Mouse (Mus musculus) embryonic facial prominence, embryonic 11.5 days (tissue): ENCODE results near the gene Ankrd52. TPM values are rescaled to one million over a fixed set of nuclear protein-coding genes. Genes with fewer than 3 reads are reported as not detected.

ENCODE experiments used
- ATAC-seq: fragments of 200-750 bp; cut with Nextera tagmentation; replicated peaks from 2 replicates; pipeline ENCODE4 v1.8.0; 2017; ENCODE audit warnings: low read depth; ENCODE audit not compliant: insufficient number of reproducible peaks, low FRiP score, low TSS enrichment
- DNase-seq: peaks from one replicate; pipeline ENCODE4 v3.0.0-alpha.2; 2015; ENCODE audit warnings: low spot score
- H3K27ac ChIP-seq: fragments of 300-500 bp; sonication (generic); replicated peaks from 2 replicates; pipeline ENCODE4 v1.5.1; 2014; ENCODE audit warnings: mild to moderate bottlenecking, low read depth, low read length, control low read depth
- H3K27me3 ChIP-seq: fragments of 300-500 bp; sonication (generic); 2 replicates; pipeline ENCODE4 v1.6.1; 2014; ENCODE audit warnings: mild to moderate bottlenecking, low read length, moderate library complexity, mixed read lengths; ENCODE audit not compliant: control insufficient read depth, insufficient read depth
- H3K36me3 ChIP-seq: fragments of 300-500 bp; sonication (generic); replicated peaks from 2 replicates; pipeline ENCODE4 v1.6.1; 2014; ENCODE audit warnings: low read depth, mild to moderate bottlenecking, low read length, moderate library complexity, mixed read lengths; ENCODE audit not compliant: control insufficient read depth, insufficient read depth
- H3K4me1 ChIP-seq: fragments of 300-500 bp; sonication (generic); 2 replicates; pipeline ENCODE4 v1.6.1; 2014; ENCODE audit warnings: low read length, mixed read lengths; ENCODE audit not compliant: control insufficient read depth, insufficient read depth
- H3K4me2 ChIP-seq: fragments of 300-500 bp; sonication (generic); 2 replicates; pipeline ENCODE4 v1.6.1; 2014; ENCODE audit warnings: low read depth, mild to moderate bottlenecking, control low read depth, low read length, moderate library complexity
- H3K4me3 ChIP-seq: fragments of 300-500 bp; sonication (generic); 2 replicates; pipeline ENCODE4 v1.5.1; 2014; ENCODE audit warnings: low read depth, low read length, control low read depth
- H3K9ac ChIP-seq: fragments of 300-500 bp; sonication (generic); replicated peaks from 2 replicates; pipeline ENCODE4 v1.6.1; 2014; ENCODE audit warnings: mild to moderate bottlenecking, control low read depth, low read length
- H3K9me3 ChIP-seq: fragments of 300-500 bp; sonication (generic); replicated peaks from 2 replicates; pipeline ENCODE4 v1.6.1; 2016; ENCODE audit warnings: mild to moderate bottlenecking, low read length, inconsistent platforms, mixed read lengths; ENCODE audit not compliant: control insufficient read depth
- WGBS: fragments of 180-500 bp; shearing (Covaris S2); extraction: QIAGEN DNeasy Blood & Tissue Kit; methylation state at CpG from one replicate; pipeline ENCODE4 v1.1.7; 2014; 5-methylcytosine and 5-hydroxymethylcytosine counted together
- polyA plus RNA-seq: library from polyadenylated mRNA; unstranded; fragments of >200 nt; fragmentation: Nextera tagmentation; extraction: Ambion mirVana; gene quantifications from 2 replicates; pipeline ENCODE4 v1.2.1, GENCODE M21; 2014

Gene Ankrd52
- polyA plus RNA-seq, 1 experiment from 2014 or later = 9.3 TPM

DNA sequence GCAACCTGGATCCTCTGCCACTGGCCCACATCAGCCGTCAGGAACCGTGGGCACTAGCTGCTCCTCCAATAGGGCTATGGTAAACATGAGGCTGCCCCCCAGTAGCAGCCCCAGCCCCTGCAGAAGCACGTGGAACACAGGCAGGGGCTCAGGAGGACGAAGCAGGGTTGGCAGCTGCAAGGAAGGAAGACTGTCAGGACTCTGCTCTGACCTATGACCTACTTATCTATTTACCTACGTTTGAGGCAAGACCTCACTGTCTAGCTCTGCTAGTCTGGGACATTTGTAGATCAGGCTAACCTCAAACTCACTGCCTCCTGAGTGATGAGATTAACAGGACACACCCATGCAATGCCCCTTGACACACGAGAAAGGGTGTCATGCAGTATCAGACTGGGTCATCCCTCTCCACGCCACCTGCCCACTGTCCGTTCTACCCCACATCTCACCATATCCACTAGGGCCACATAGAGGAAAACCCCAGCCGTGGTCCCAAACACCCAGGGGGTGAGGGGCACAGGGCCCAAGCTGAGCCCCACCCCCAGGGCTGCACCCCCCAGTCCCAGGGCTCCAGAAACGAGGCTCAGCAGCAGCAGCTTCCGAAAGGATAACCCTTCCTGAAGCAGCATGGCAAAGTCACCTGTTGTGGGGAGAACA lies 19.2 kb downstream of the Ankrd52 start:
- ATAC-seq (no peak), DNase-seq (no peak)

DNA sequence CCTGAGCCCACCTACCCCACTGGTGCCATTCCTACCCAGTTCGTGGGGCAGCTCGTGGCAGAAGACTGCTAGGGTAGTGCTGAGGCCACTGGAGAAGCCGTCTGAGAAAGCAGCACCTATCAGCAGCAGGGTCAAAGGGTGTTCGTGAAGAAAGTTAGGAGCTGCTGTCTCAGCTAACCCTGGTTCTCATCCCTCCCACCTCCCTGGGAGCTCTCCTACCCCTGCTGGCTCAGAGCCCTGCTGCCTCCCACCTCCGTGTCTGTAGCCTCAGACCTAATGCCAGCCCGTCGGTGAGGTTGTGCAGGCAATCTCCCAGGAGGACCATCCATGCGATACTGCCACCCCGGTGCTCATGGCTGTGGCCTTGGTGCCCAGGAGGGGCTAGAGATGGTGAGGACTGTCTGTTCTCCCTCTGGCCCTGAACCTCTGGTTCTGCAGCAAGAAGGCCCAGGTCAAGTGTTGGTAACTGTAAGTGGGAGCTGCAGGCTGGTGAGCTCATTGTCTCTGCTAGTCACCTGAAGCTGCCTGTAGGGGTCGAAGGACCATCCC lies 19.9 kb downstream of the Ankrd52 start:
- whole genome bisulfite sequencing = 79% methylated on average over 10 of the region's 10 CpGs
- DNase-seq (no peak), ATAC-seq (no peak)
- no peaks in the 10 kb centered on the region; the same call in 1 of the 2 replicates for H3K4me1 ChIP-seq
- H3K9me3 ChIP-seq = no peaks in the 10 kb centered on the region
- H3K9ac ChIP-seq = no peak overlapping the region
- no peaks in the 10 kb centered on the region for H3K27me3 ChIP-seq
- H3K36me3 ChIP-seq = peaks cover 5% of the 10 kb centered on the region; the same call in 1 of the 2 replicates
- H3K4me2 ChIP-seq = no peak overlapping the region
- no peak overlapping the region for H3K4me3 ChIP-seq
- H3K27ac ChIP-seq = no peak overlapping the region

More for the DNA sequence above, 19.2 kb downstream of the Ankrd52 start:
- H3K4me3 ChIP-seq = no peak overlapping the region
- no peaks in the 10 kb centered on the region for H3K27me3 ChIP-seq
- H3K4me1 ChIP-seq = no peaks in the 10 kb centered on the region; the same call in 1 of the 2 replicates
- no peak overlapping the region for H3K9ac ChIP-seq
- WGBS = 67% methylated on average over 11 of the region's 11 CpGs
- no peak overlapping the region for H3K27ac ChIP-seq
- no peaks in the 10 kb centered on the region for H3K9me3 ChIP-seq
- H3K4me2 ChIP-seq = no peak overlapping the region
- H3K36me3 ChIP-seq = peaks cover 8% of the 10 kb centered on the region; the same call in 1 of the 2 replicates

DNA sequence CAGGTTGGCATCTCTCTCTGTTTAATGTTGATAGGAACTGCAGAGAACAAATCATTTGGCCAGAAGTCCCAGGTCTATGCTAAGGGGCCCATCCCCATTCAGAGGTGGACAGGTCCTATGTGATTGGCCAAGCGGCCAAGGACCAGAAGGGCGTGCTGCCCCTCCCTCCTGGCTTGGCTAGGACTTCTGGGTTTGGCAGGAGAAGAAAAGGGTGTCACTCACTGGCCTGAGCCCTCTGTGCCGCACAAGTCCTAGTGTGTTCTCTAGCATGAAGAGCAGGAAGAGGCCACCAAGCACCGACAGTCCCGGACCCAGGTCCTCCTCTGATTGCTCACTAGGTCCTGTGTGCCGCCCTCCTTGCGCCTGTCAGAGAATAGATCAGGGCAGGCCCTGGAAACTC lies 20.6 kb downstream of the Ankrd52 start:
- Histone ChIP-seq H3K4me1 (no peaks in the 10 kb centered on the region; the same call in 1 of the 2 replicates), H3K9ac (no peak overlapping the region), H3K27ac (no peak overlapping the region), H3K4me3 (no peak overlapping the region), H3K27me3 (no peaks in the 10 kb centered on the region), H3K4me2 (no peak overlapping the region), H3K36me3 (peaks cover 5% of the 10 kb centered on the region; the same call in 1 of the 2 replicates), H3K9me3 (no peaks in the 10 kb centered on the region)
- DNase-seq (no peak), ATAC-seq (no peak)
- 71% methylated on average over 7 of the region's 7 CpGs for WGBS

DNA sequence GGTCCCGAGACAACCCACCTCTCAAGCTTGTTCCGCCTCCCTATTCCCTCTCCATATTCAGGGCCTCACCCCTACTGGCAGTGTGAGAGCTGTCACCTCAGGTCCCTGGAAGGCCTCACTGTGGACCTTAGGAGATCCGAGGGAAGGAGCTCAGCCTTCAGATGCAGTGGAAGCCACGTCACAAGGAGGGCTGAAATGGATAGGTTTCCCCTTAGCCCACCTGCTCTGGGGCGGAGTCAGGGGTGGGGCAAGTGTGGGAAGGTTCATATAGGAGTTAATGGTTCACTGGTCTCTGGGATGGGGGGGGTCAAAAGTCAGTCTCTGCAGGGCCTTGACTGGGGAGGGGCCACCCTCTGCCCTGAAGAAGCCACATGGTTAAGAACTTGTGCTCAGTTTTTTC lies 23.4 kb downstream of the Ankrd52 start:
- Histone ChIP-seq H3K27ac (no peak overlapping the region), H3K4me2 (no peak overlapping the region), H3K9me3 (no peaks in the 10 kb centered on the region), H3K27me3 (no peaks in the 10 kb centered on the region), H3K36me3 (peaks cover 3% of the 10 kb centered on the region; the same call in 1 of the 2 replicates), H3K9ac (no peak overlapping the region; the same call in 1 of the 2 replicates), H3K4me1 (no peaks in the 10 kb centered on the region; the same call in 1 of the 2 replicates), H3K4me3 (no peak overlapping the region)
- ATAC-seq (no peak), DNase-seq (no peak)
- WGBS = 30% methylated on average over 5 of the region's 5 CpGs

DNA sequence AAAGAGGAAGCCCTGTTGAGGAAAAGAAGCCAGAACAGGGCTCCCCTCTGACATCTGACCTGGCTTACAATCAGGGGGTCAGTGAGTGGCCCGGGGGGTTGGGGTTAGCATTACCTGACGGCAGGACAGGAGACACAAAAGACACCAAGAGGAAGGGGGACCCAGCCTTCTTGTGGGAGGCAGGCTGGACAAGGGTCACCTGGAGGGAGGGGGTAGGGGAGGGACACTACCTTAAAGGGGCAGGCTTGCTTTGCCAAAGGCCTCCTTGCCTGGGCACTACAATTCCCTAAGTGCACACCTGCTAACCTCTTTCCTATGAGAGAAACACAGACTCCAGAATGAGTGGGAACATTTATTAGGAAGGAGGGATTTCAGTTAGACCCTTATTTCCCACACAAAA lies 24.1 kb downstream of the Ankrd52 start, which contains the start of gene Slc39a5:
Gene Slc39a5, minus strand, starts transcription at position 174 of the 400 bp plus-strand sequence.
- Histone ChIP-seq H3K4me2 (no peak within 1 kb of the TSS), H3K4me1 (no peaks in the 10 kb centered on the region; the same call in 1 of the 2 replicates), H3K36me3 (peaks cover under 1% of the 10 kb centered on the region; the same call in 1 of the 2 replicates), H3K4me3 (no peak within 1 kb of the TSS), H3K27ac (no peak within 1 kb of the TSS), H3K9me3 (no peaks in the 10 kb centered on the region), H3K9ac (no peak within 1 kb of the TSS; the same call in 1 of the 2 replicates), H3K27me3 (no peaks in the 10 kb centered on the region)
- ATAC-seq (no peak), DNase-seq (no peak)
- WGBS = 8% methylated on average over 2 of the region's 2 CpGs

DNA sequence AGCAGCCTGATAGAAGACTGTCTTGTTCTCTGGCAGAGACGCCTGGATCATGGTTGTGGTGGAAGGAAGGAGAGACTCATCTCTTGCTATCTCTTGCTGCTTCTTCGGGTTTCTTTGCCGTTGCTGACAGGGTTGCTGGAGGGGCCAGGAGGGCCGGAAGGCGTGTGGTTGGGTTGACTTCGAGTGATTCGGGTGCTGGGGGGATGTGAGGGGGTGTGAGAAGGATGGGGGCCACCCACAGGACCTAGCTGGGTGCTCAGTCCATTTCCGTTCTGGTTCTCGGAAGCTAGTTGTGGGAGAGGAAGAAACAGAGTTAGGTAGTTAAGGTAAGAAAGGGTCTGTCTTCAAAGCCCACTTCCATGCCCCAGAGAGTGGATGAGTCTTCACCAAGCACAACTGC lies 24.7 kb downstream of the Ankrd52 start:
- 75% methylated on average over 9 of the region's 9 CpGs for WGBS
- no peaks in the 10 kb centered on the region for H3K9me3 ChIP-seq
- no peaks in the 10 kb centered on the region; the same call in 1 of the 2 replicates for H3K36me3 ChIP-seq
- H3K4me3 ChIP-seq = no peak overlapping the region
- no peaks in the 10 kb centered on the region for H3K27me3 ChIP-seq
- H3K4me1 ChIP-seq = no peaks in the 10 kb centered on the region; the same call in 1 of the 2 replicates
- H3K4me2 ChIP-seq = no peak overlapping the region
- no peak overlapping the region for H3K9ac ChIP-seq
- no peak overlapping the region for H3K27ac ChIP-seq
- ATAC-seq (no peak), DNase-seq (no peak)

DNA sequence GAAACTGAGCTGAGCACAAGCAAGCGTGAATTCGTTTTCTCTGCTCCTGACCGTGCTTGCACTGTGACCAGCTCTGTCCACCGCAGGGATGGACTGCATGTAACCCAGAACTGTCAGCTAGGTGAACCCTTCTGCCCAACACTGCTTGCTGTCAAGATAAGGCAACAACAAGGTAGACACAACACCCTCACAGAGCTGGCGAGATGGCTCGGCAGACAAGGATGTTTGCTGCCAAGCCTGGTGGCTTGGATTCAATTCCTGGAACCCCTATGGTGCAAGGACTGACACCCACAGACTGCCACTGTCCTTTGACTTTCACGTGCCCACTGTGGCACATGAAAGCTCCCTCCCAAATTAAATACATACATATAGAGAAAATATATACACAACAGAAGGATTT lies 27.0 kb downstream of the Ankrd52 start:
- Histone ChIP-seq H3K4me2 (no peak overlapping the region), H3K4me3 (no peak overlapping the region), H3K27me3 (no peaks in the 10 kb centered on the region), H3K4me1 (no peaks in the 10 kb centered on the region; the same call in 1 of the 2 replicates), H3K9ac (no peak overlapping the region), H3K9me3 (no peaks in the 10 kb centered on the region), H3K36me3 (no peaks in the 10 kb centered on the region; the same call in 1 of the 2 replicates), H3K27ac (no peak overlapping the region)
- WGBS = 86% methylated on average over 7 of the region's 7 CpGs
- ATAC-seq = no peak
- DNase-seq = no peak
